Mouse (Mus musculus) ES-E14 (cell line): Measurements from ENCODE around the gene Timm13.

Experiments used
- CHD2 ChIP-seq: IDR thresholded peaks from 2 replicates; pipeline ENCODE4 v1.6.1; 2014; ENCODE audit warnings: mild to moderate bottlenecking, low read depth, low read length, inconsistent platforms
- MAFK ChIP-seq: IDR thresholded peaks from 2 replicates; pipeline ENCODE4 v1.6.1; 2014; ENCODE audit warnings: mild to moderate bottlenecking, low read depth, low read length, inconsistent platforms; ENCODE audit not compliant: insufficient read depth
- ZC3H11A ChIP-seq: IDR thresholded peaks from 2 replicates; pipeline ENCODE4 v1.6.1; 2012; ENCODE audit warnings: low read depth, mild to moderate bottlenecking, inconsistent platforms, low read length, borderline replicate concordance

- TF ChIP-seq ZC3H11A (no peak), CHD2 (no peak), MAFK (no peak)
Observed at GRCm38 (mm10) chr10:80876028-80876427, 24.7 kb downstream of the Timm13 start.
